Mouse (Mus musculus): ENCODE measurements around the gene Zfp846. TPM values are rescaled to one million over a fixed set of nuclear protein-coding genes. Genes with fewer than 3 reads are reported as not detected.

Zfp846 gene
- polyA plus RNA-seq, 1 experiment from 2014 or later = 26.8 TPM

DNA sequence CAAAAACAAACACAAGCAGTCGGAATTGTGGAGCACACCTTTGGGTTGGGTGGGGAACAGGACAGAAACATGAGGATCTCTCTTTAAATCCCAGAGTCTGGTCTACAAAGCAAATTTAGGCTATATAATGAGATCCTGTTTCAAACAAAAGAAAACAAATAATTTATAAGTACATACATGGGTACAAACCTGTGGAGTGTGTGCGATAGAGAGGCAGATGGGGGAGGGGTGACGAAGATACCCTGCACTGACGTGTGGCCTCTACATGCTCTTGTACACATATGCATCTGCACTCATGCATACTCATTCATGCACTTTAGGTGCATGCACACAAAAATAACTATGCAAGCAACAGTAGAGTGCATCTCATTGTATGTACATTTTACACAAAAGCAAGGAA lies 58.4 kb downstream of the Zfp846 start:
- Histone ChIP-seq H3K4me2 (replicated peaks) (no peak overlapping the region), H3K27ac (no peak overlapping the region), H3K4me3 (no peak overlapping the region), H3K36me3 (peaks cover 14% of the 10 kb centered on the region), H3K9me3 (no peaks in the 10 kb centered on the region), H3K27me3 (no peaks in the 10 kb centered on the region), H3K9ac (no peak overlapping the region), H3K4me1 (peaks cover 14% of the 10 kb centered on the region)
- ATAC-seq (ENCODE audit: insufficient number of reproducible peaks, insufficient read depth, low FRiP score, low TSS enrichment) = no peak
- 90% methylated on average over 4 of the region's 4 CpGs for WGBS

GRCm38 (mm10) chr9:20641501-20641900 lies 60.4 kb downstream of the Zfp846 start:
- Histone ChIP-seq H3K36me3 (peaks cover 20% of the 10 kb centered on the region), H3K4me2 (replicated peaks) (peak overlapping the region; percentile 97), H3K4me1 (peaks cover 14% of the 10 kb centered on the region), H3K27me3 (no peaks in the 10 kb centered on the region), H3K27ac (no peak overlapping the region), H3K9ac (peak overlapping the region; percentile 58), H3K4me3 (peak overlapping the region; percentile 95), H3K9me3 (no peaks in the 10 kb centered on the region)
- no peak for ATAC-seq (ENCODE audit: insufficient number of reproducible peaks, insufficient read depth, low FRiP score, low TSS enrichment)
- 26% methylated on average over 6 of the region's 6 CpGs for WGBS

GRCm38 (mm10) chr9:20642101-20642895 lies 61.2 kb downstream of the Zfp846 start, which contains the start of gene Ubl5:
TSS of gene Ubl5 (plus strand) at chr9:20642878.
- Histone ChIP-seq H3K27me3 (no peaks in the 10 kb centered on the region), H3K36me3 (peaks cover 28% of the 10 kb centered on the region), H3K9ac (peak within 1 kb of the TSS; percentile 58), H3K4me1 (peaks cover 14% of the 10 kb centered on the region), H3K9me3 (no peaks in the 10 kb centered on the region), H3K4me2 (replicated peaks) (peak within 1 kb of the TSS; percentile 97), H3K4me3 (peak within 1 kb of the TSS; percentile 95), H3K27ac (peak within 1 kb of the TSS; percentile 92)
- peak; percentile 89 for ATAC-seq (ENCODE audit: insufficient number of reproducible peaks, insufficient read depth, low FRiP score, low TSS enrichment)
- under 1% methylated on average over 51 of the region's 51 CpGs for WGBS

DNA sequence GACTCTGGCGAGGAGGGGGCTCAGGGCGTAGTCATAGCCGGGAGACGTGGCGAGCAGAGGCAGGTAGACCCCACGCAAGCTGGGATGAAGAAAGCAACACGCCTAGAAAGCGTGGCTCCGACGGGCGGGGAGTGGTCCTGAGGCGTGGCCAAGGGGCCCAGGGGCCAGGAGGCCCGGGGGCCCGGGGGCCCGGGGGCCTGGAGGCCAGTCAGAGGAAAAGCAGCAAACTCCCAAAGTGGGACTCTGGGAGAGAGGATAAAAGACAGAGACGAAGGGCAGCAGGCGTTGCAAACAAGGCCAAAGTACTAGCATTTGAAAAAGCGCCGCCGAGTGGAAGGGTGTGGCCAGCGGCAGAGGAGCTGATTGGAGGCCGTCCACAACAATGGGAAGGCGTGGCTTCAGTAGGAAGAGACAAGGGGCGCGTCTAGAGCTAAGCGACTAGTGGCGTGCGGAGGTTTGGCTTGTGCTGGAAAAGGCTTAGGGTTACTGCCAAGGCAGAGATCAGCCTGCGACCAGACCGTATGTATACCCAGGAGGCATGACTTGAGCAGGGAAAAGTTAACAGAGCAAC lies 61.9 kb downstream of the Zfp846 start:
- Histone ChIP-seq H3K36me3 (peaks cover 28% of the 10 kb centered on the region), H3K9ac (peak overlapping the region; percentile 58), H3K27me3 (no peaks in the 10 kb centered on the region), H3K27ac (peak overlapping the region; percentile 92), H3K4me1 (peaks cover 14% of the 10 kb centered on the region), H3K4me2 (replicated peaks) (peak overlapping the region; percentile 97), H3K9me3 (no peaks in the 10 kb centered on the region), H3K4me3 (peak overlapping the region; percentile 95)
- under 1% methylated on average over 30 of the region's 30 CpGs for WGBS
- peak; percentile 81 for ATAC-seq (ENCODE audit: insufficient number of reproducible peaks, insufficient read depth, low FRiP score, low TSS enrichment)

GRCm38 (mm10) chr9:20643781-20644180 lies 62.7 kb downstream of the Zfp846 start:
- no peak for ATAC-seq (ENCODE audit: insufficient number of reproducible peaks, insufficient read depth, low FRiP score, low TSS enrichment)
- Histone ChIP-seq H3K27me3 (no peaks in the 10 kb centered on the region), H3K27ac (no peak overlapping the region; the same call in 1 of the 2 replicates), H3K4me3 (peak overlapping the region; percentile 95), H3K9me3 (no peaks in the 10 kb centered on the region), H3K4me2 (replicated peaks) (peak overlapping the region; percentile 97), H3K9ac (peak overlapping the region; percentile 58), H3K36me3 (peaks cover 22% of the 10 kb centered on the region), H3K4me1 (peaks cover 14% of the 10 kb centered on the region)
- WGBS = 9% methylated on average over 13 of the region's 13 CpGs

GRCm38 (mm10) chr9:20644360-20645081 lies 63.4 kb downstream of the Zfp846 start, which contains the start of gene Fbxl12:
TSS of gene Fbxl12 (minus strand) at chr9:20644767.
- Histone ChIP-seq H3K9me3 (no peaks in the 10 kb centered on the region), H3K4me2 (replicated peaks) (peak within 1 kb of the TSS; percentile 97), H3K27me3 (no peaks in the 10 kb centered on the region), H3K9ac (peak within 1 kb of the TSS; percentile 58), H3K4me1 (peaks cover 14% of the 10 kb centered on the region), H3K27ac (peak within 1 kb of the TSS; percentile 77), H3K36me3 (peaks cover 18% of the 10 kb centered on the region), H3K4me3 (peak within 1 kb of the TSS; percentile 95)
- no peak for ATAC-seq (ENCODE audit: insufficient number of reproducible peaks, insufficient read depth, low FRiP score, low TSS enrichment)
- under 1% methylated on average over 43 of the region's 43 CpGs for WGBS

- Histone ChIP-seq H3K9me3 (no peaks in the 10 kb centered on the region), H3K27ac (peak overlapping the region; percentile 77), H3K4me3 (peak overlapping the region; percentile 95), H3K4me1 (peaks cover 14% of the 10 kb centered on the region), H3K27me3 (no peaks in the 10 kb centered on the region), H3K36me3 (peaks cover 18% of the 10 kb centered on the region), H3K9ac (peak overlapping the region; percentile 58), H3K4me2 (replicated peaks) (peak overlapping the region; percentile 97)
- WGBS = 3% methylated on average over 17 of the region's 17 CpGs
- ATAC-seq (ENCODE audit: insufficient number of reproducible peaks, insufficient read depth, low FRiP score, low TSS enrichment) = no peak
These were observed 64.0 kb downstream of the Zfp846 start for GRCm38 (mm10) chr9:20645121-20645520.

GRCm38 (mm10) chr9:20651602-20652259 lies 70.6 kb downstream of the Zfp846 start, which contains the start of gene Pin1:
TSS of gene Pin1 (plus strand) at chr9:20652095.
- H3K4me3 ChIP-seq = peak within 1 kb of the TSS; percentile 94
- H3K4me2 ChIP-seq (replicated peaks) = peak within 1 kb of the TSS; percentile 74
- no peaks in the 10 kb centered on the region for H3K27me3 ChIP-seq

GRCm38 (mm10) chr9:20652260-20652658 lies 71.2 kb downstream of the Zfp846 start:
- Histone ChIP-seq H3K9me3 (no peaks in the 10 kb centered on the region), H3K36me3 (peaks cover 41% of the 10 kb centered on the region), H3K27me3 (no peaks in the 10 kb centered on the region), H3K4me2 (replicated peaks) (peak overlapping the region; percentile 74), H3K4me1 (peaks cover 14% of the 10 kb centered on the region), H3K4me3 (peak overlapping the region; percentile 94), H3K27ac (0 out of 2 replicates have a peak overlapping the region, but pooled peaks have one; percentile 17), H3K9ac (peak overlapping the region; percentile 89)
- peak; percentile 26 for ATAC-seq (ENCODE audit: insufficient number of reproducible peaks, insufficient read depth, low FRiP score, low TSS enrichment)
- WGBS = under 1% methylated on average over 25 of the region's 25 CpGs

More at GRCm38 (mm10) chr9:20651602-20652259, 70.6 kb downstream of the Zfp846 start, which contains the start of gene Pin1:
- Histone ChIP-seq H3K36me3 (peaks cover 41% of the 10 kb centered on the region), H3K9me3 (no peaks in the 10 kb centered on the region), H3K4me1 (peaks cover 14% of the 10 kb centered on the region), H3K27ac (0 out of 2 replicates have a peak within 1 kb of the TSS, but pooled peaks have one; percentile 23), H3K9ac (peak within 1 kb of the TSS; percentile 89)
- ATAC-seq (ENCODE audit: insufficient number of reproducible peaks, insufficient read depth, low FRiP score, low TSS enrichment) = peak; percentile 99
- WGBS = under 1% methylated on average over 45 of the region's 45 CpGs

GRCm38 (mm10) chr9:20653859-20654258 lies 72.8 kb downstream of the Zfp846 start:
- no peak overlapping the region for H3K9ac ChIP-seq
- no peak overlapping the region for H3K4me2 ChIP-seq (replicated peaks)
- no peak overlapping the region for H3K27ac ChIP-seq
- no peak overlapping the region for H3K4me3 ChIP-seq
- 92% methylated on average over 3 of the region's 3 CpGs for WGBS
- no peaks in the 10 kb centered on the region for H3K27me3 ChIP-seq
- H3K9me3 ChIP-seq = no peaks in the 10 kb centered on the region
- H3K36me3 ChIP-seq = peaks cover 51% of the 10 kb centered on the region
- ATAC-seq (ENCODE audit: insufficient number of reproducible peaks, insufficient read depth, low FRiP score, low TSS enrichment) = no peak
- H3K4me1 ChIP-seq = peaks cover 14% of the 10 kb centered on the region

Data from embryonic facial prominence, embryonic 12.5 days (tissue).